Mouse (Mus musculus) right cerebral cortex, postnatal 25 days (tissue): ENCODE measurements at regions not wholly inside any gene's neighbourhood (a gene's known extent, or its start where the extent isn't known, plus 50 kb on each side); places are given as distances from the start of the nearest gene placed in this dataset.

Source experiments
- DNase-seq: peaks from one replicate; pipeline ENCODE4 v3.0.0; 2022

- DNase-seq, result no peak
Observed at GRCm38 (mm10) chr2:9595236-9595850, 285.7 kb upstream of the 4930412O13Rik start.

- no peak for DNase-seq
Observed at GRCm38 (mm10) chr2:9596135-9596534, 284.9 kb upstream of the 4930412O13Rik start.

DNA sequence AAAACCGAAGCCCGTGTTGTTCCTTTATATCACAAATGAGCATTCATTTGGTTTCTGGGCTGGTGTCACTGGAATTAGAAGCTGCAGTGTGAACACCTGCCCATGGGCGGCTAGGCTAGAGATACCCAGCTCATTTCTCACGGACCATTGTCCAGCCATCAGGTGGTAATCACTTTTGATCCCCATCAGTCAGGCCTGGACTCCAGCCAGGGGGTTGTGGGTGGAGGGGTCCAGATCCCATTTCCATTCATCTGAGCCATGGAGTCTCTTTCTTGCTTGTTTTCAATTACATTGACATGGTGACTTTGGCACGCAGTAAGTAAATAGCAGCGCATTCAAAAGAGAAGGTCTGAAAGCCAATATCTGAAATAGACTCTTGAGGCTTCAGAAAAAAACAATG, 276.1 kb upstream of the 4930412O13Rik start:
- DNase-seq, result no peak

DNA sequence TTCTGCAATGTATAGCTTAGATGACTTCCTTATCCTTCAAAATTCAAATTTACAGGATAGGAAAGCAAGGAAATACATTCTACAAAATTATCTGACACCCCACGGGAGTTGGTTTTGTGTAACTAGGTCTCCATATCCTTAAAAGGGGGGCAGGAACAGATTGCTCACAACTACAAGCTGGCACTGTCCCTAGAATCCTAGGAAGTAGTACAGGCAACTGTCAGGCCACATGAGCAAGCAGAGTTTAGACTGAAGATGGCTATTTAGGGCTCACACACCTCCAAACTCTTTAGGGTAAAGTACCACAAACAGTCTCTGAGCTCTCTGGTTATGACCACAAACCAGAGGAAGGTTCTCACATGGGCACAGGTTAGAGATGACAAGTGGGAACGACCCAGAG, 273.5 kb upstream of the 4930412O13Rik start:
- DNase-seq, result no peak

GRCm38 (mm10) chr2:9614415-9614814, 266.6 kb upstream of the 4930412O13Rik start:
- DNase-seq, result no peak

- DNase-seq, result no peak
Observed at GRCm38 (mm10) chr2:9616292-9616691, 264.8 kb upstream of the 4930412O13Rik start.

DNA sequence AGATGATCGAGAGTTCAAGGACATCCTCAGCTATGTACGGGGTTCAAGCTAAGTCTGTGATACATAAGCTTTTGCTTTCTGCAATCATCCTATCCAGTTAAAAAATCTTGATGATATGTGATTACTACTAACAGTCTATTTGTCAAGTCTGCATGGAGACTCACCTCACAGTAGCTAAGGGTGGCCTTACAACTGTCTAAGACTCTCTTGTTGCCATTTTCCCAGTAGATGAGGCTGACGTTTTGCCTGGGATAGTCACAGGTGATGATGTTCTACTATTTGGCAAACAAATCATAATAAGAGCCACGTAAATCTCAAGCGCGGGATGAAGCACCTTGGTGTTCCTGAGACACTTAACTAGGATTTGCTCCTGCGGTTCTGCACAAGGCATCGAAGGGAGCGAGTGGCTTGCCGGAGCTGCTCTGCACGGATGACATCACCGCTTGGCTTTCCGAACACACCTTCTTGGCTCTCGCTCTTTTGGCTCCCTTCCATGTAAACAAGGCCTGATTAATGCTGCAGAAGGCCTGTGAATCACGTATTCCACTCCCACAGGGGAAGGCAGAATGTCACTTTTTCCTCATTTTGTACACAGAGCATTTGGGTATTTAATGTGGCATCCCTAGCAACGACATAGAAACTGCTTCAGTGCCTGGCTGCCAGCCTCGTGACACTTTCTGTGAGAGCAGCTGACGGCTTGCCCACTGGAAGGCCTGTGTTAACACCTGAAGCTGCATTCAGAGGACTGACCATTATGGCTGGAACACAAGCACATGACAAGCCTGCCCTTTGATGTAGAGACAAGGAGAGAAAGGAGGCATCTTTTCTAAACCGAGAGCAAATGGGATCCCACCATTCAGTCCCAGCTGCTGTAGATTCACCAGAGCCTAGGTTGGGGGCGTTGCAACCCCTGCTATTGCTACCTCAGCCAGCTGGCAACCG, 260.5 kb upstream of the 4930412O13Rik start:
- DNase-seq, result peak; percentile 78

GRCm38 (mm10) chr2:9623702-9624101, 257.4 kb upstream of the 4930412O13Rik start:
- DNase-seq, result no peak

DNA sequence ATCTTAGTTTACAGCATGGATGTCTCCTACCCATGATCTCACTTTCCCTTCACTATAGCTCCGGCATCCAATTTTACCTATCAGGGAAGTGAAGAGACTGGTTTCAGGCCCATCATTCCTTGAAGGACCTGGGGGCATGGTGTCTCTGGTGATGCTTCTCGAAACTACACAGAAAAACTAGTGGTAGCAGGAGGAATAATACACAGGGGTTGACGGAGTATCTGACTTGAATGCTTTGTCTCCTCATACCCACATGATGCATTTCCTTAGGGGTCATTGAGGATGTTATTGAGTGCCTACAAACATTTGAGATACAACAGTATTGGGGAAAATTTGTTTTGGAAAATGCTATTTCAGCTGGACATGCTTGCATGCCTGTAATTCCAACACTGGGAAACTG, 253.0 kb upstream of the 4930412O13Rik start:
- no peak for DNase-seq

GRCm38 (mm10) chr2:9632719-9633446, 248.2 kb upstream of the 4930412O13Rik start:
- no peak for DNase-seq

DNA sequence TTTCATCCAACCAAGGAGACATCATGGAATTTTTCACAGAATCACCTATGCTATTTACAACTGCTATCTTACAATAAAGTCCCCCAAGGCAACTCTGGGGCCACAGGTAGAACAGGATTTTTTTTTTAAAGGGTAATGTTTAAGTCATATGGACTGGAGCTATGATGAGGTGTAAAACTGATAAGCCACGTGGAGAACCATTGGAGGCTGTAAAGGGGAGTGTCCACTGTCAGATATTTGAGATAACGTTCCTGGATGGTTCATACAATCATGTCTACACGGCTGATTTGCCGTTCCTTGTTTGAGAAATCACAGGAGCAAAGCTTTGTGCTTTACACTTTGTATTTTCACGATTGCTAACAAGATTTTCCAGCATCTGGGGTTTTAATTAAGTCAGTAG, 241.8 kb upstream of the 4930412O13Rik start:
- no peak for DNase-seq

GRCm38 (mm10) chr2:9641629-9642028, 239.4 kb upstream of the 4930412O13Rik start:
- DNase-seq, result no peak

DNA sequence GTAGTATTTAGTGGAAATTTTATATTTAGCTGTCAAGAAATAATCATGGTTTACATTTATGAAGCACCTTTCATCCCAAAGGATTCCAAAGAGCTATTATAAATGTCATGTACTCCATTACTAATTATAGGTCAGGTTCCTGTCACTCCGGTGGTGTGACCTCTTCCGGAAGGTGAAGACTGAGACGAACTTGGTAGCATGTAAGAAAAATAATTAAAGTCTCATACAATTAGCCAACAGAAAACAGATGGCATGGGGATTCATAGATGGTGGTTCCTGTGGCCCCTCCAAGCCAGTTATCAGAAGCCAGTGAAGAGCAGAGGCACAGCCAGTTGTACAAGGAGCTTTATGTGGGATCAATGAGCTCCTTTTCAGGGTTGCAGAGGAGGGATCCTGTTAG, 238.6 kb upstream of the 4930412O13Rik start:
- no peak for DNase-seq

- no peak for DNase-seq
Observed at GRCm38 (mm10) chr2:9646466-9646865, 234.6 kb upstream of the 4930412O13Rik start.

DNA sequence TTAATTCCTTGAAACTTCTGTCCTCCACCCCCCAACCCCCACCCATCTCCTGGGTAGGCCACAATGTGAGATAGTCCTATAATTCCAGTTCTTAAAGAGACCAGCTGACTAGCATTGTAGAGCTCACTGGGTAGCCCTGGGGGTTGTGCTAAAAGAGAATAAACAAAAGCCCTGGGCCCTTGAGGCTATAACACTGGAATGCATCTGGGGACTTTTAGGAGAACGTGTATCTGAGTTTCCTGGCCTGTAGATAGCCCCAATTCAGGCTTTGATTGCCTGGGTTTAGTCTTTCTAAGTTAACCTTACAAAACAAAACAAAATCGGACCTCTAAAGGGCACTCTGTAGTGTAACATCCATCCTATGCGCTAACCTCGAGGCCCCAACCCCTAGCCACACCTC, 234.1 kb upstream of the 4930412O13Rik start:
- DNase-seq, result no peak

- no peak for DNase-seq
Observed at GRCm38 (mm10) chr2:9650082-9650481, 231.0 kb upstream of the 4930412O13Rik start.

DNA sequence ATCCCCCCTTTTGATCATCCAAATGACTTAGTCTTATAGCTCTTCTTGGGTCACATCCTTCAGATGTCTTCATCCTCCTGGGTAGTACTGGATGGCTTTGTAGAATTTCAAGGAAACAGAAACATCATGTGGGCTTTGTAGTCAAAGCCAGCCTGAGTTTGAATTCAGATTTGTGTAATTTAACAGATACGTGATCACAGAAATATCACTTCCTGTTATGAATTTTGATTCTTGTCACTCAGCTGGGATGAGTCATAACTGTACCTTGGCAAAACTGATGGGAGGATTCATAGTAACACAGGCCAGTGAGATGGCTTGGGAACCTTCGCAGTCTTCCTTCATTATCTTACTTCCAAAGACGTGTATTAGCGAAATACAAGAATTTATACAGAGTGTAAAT, 222.2 kb upstream of the 4930412O13Rik start:
- no peak for DNase-seq

GRCm38 (mm10) chr2:9669621-9670020, 211.4 kb upstream of the 4930412O13Rik start:
- DNase-seq, result no peak

DNA sequence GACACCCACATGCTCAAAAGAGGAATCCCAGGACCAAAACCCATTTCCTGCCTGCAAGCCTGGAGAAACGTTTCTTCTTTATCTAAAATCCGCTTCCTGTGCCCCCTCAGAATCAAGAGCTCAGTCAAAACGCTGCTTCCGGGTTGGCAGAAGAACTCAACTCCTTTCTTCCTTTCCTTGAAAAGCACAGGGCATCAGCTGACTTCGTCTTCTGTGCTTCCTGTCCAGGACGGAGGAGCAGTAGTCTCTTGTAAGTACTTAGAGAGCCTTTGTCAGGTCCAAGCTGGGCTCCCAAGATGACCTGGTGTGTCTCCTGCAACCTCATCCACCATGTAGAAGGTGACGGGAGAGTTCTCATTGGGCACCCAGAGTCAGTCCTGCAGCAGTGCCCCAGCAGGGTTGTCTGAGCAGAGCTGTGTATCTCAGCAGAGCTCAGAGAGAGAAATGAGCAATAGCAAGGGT, 199.3 kb upstream of the 4930412O13Rik start:
- no peak for DNase-seq

DNA sequence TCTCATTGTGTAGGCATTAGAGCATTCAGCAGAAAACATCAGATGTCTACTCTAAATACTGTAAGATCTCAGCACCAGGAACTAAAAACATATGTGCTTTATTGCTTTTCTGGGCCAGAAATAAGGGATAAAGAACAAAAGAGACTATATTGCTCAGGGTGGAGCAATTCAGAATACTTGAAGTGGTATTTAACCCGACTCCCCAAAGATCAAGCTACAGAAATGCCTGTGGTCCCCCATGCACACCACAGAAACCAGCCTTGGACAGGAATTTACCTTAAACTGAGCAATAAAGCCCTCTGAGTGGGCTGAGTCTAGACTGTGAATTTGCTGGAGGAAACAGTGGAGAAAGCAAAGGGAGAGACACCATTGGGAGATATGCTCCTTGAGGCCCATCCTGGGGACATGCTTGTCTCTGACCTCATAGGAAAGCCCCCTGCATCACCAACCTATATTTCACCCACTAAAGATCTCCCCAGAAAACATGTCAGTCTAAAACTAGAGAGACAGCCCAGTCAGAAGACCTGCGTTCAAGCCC, 197.3 kb upstream of the 4930412O13Rik start:
- DNase-seq, result no peak

- no peak for DNase-seq
Observed at GRCm38 (mm10) chr2:9688176-9688575, 192.9 kb upstream of the 4930412O13Rik start.

- DNase-seq, result no peak
Observed at GRCm38 (mm10) chr2:9689518-9689917, 191.5 kb upstream of the 4930412O13Rik start.

GRCm38 (mm10) chr2:9691506-9691905, 189.5 kb upstream of the 4930412O13Rik start:
- DNase-seq, result no peak
